Mouse (Mus musculus): ENCODE results near the gene Ppp1r18.

Gene Ppp1r18

GRCm38 (mm10) chr17:35869346-35870067, 4.1 kb downstream of the Ppp1r18 start:
- no peak for DNase-seq (ENCODE audit: low spot score)

GRCm38 (mm10) chr17:35870151-35870883, 4.9 kb downstream of the Ppp1r18 start:
- no peak for DNase-seq (ENCODE audit: low spot score)

GRCm38 (mm10) chr17:35870884-35871696, 5.7 kb downstream of the Ppp1r18 start:
- no peak for DNase-seq (ENCODE audit: low spot score)

GRCm38 (mm10) chr17:35873774-35874519, 8.6 kb downstream of the Ppp1r18 start:
- DNase-seq (ENCODE audit: low spot score), result peak; percentile 70

- DNase-seq (ENCODE audit: low spot score), result no peak
These were observed 9.3 kb downstream of the Ppp1r18 start for GRCm38 (mm10) chr17:35874721-35875120.

GRCm38 (mm10) chr17:35879245-35880057, 14.1 kb downstream of the Ppp1r18 start, which contains the start of gene Dhx16:
TSS of gene Dhx16 (plus strand) at chr17:35879819.
- DNase-seq (ENCODE audit: low spot score), result peak; percentile 89

GRCm38 (mm10) chr17:35882924-35883323, 17.5 kb downstream of the Ppp1r18 start:
- no peak for DNase-seq (ENCODE audit: low spot score)

- no peak for DNase-seq (ENCODE audit: low spot score)
These were observed 18.4 kb downstream of the Ppp1r18 start for GRCm38 (mm10) chr17:35883777-35884176.

GRCm38 (mm10) chr17:35887725-35888124, 22.3 kb downstream of the Ppp1r18 start:
- DNase-seq (ENCODE audit: low spot score), result no peak

GRCm38 (mm10) chr17:35896781-35897643, 31.6 kb downstream of the Ppp1r18 start, which contains the start of gene 2310061I04Rik:
TSS of gene 2310061I04Rik (minus strand) at chr17:35897431.
- DNase-seq (ENCODE audit: low spot score), result peak; percentile 89

- DNase-seq (ENCODE audit: low spot score), result no peak
These were observed 32.5 kb downstream of the Ppp1r18 start for GRCm38 (mm10) chr17:35897644-35898573.

GRCm38 (mm10) chr17:35900636-35901035, 35.2 kb downstream of the Ppp1r18 start:
- no peak for DNase-seq (ENCODE audit: low spot score)

GRCm38 (mm10) chr17:35903343-35903991, 38.1 kb downstream of the Ppp1r18 start:
- no peak for DNase-seq (ENCODE audit: low spot score)

- DNase-seq (ENCODE audit: low spot score), result no peak
These were observed 38.6 kb downstream of the Ppp1r18 start for GRCm38 (mm10) chr17:35903992-35904355.

- no peak for DNase-seq (ENCODE audit: low spot score)
These were observed 40.2 kb downstream of the Ppp1r18 start for GRCm38 (mm10) chr17:35905587-35905986.

- no peak for DNase-seq (ENCODE audit: low spot score)
These were observed 42.2 kb downstream of the Ppp1r18 start for GRCm38 (mm10) chr17:35907609-35908008.

GRCm38 (mm10) chr17:35909186-35909918, 44.0 kb downstream of the Ppp1r18 start:
- DNase-seq (ENCODE audit: low spot score), result no peak
